Mouse (Mus musculus) urinary bladder, postnatal 4 days (tissue): ENCODE measurements around the gene Irs3.
"Not testable (repeated sequence)": the region's sequence is repeated elsewhere in the genome, so short reads cannot be mapped to it uniquely, and the experiment has no call there.

Source experiments
- DNase-seq, 2 experiments: peaks; one replicate each; pipeline ENCODE4 v3.0.0; 2021 to 2022; ENCODE audit warnings: low spot score in 2 of 2

The Irs3 gene

GRCm38 (mm10) chr5:137623937-137624530 is 21.5 kb downstream of the Irs3 start:
- DNase-seq = no peak

GRCm38 (mm10) chr5:137615347-137615746 is 30.2 kb downstream of the Irs3 start:
- DNase-seq = no peak

- not testable (repeated sequence) for DNase-seq
These were observed 30.6 kb downstream of the Irs3 start for GRCm38 (mm10) chr5:137614921-137615320.

GRCm38 (mm10) chr5:137613550-137613949 is 32.0 kb downstream of the Irs3 start, which contains the start of gene Pcolce:
Gene Pcolce, minus strand, starts transcription at chr5:137613784.
- DNase-seq = peak in 1 of 2 experiments; percentile 73

- no peak for DNase-seq
These were observed 32.4 kb downstream of the Irs3 start for GRCm38 (mm10) chr5:137613076-137613475.

- peak; percentile 74 to 80 for DNase-seq
These were observed 34.3 kb downstream of the Irs3 start for GRCm38 (mm10) chr5:137611245-137611602.

GRCm38 (mm10) chr5:137610548-137611244 is 34.8 kb downstream of the Irs3 start:
- DNase-seq = peak; percentile 78 to 82

- no peak for DNase-seq
These were observed 35.5 kb downstream of the Irs3 start for GRCm38 (mm10) chr5:137610056-137610455.

GRCm38 (mm10) chr5:137609292-137609691 is 36.2 kb downstream of the Irs3 start:
- no peak for DNase-seq

- DNase-seq = no peak
These were observed 36.8 kb downstream of the Irs3 start for GRCm38 (mm10) chr5:137608654-137609190.

GRCm38 (mm10) chr5:137607860-137608653 is 37.5 kb downstream of the Irs3 start:
- DNase-seq = no peak

GRCm38 (mm10) chr5:137601365-137601729 is 44.2 kb downstream of the Irs3 start:
- no peak for DNase-seq

- DNase-seq = peak; percentile 93 to 97
These were observed 44.7 kb downstream of the Irs3 start, which contains the start of gene Mospd3 for GRCm38 (mm10) chr5:137600619-137601364. Gene Mospd3, minus strand, starts transcription at chr5:137601058.

GRCm38 (mm10) chr5:137600281-137600618 is 45.3 kb downstream of the Irs3 start:
- no peak for DNase-seq

- no peak for DNase-seq
These were observed 45.9 kb downstream of the Irs3 start for GRCm38 (mm10) chr5:137599600-137599999.

GRCm38 (mm10) chr5:137598100-137598826 is 47.3 kb downstream of the Irs3 start:
- DNase-seq = no peak

- DNase-seq = no peak
These were observed 47.9 kb downstream of the Irs3 start for GRCm38 (mm10) chr5:137597625-137598024.

GRCm38 (mm10) chr5:137596601-137597261 is 48.8 kb downstream of the Irs3 start:
- DNase-seq = no peak

GRCm38 (mm10) chr5:137595921-137596320 is 49.6 kb downstream of the Irs3 start:
- no peak for DNase-seq
